Mouse (Mus musculus) gastrocnemius, postnatal 36 days (tissue): ENCODE results near the gene Mpv17l2. TPM values are rescaled to one million over a fixed set of nuclear protein-coding genes. Genes with fewer than 3 reads are reported as not detected.

Experiments used
- microRNA-seq, 2 experiments: library from miRNA; unstranded; fragments of <30 nt; microRNA quantifications; one replicate each; pipeline ENCODE4 v1.2.0; 2021
- total RNA-seq, 2 experiments: library from RNA; stranded (reverse); gene quantifications; 2 replicates each; pipeline ENCODE4 v1.2.3; 2021

The Mpv17l2 gene
- total RNA-seq, 2 experiments from 2014 or later, result 20.7 to 21.4 TPM

Small RNA genes within 50 kb of the gene (microRNA-seq; reads per million reads assigned to microRNA genes)
- 0 reads per million in 2 experiments for gene Mir7240

Other genes with a start within 250 kb of the Mpv17l2 start
- 100 to 1,000 TPM in 1 of 2 experiments, 10 to 100 TPM in 1; 99.3 to 107 TPM for gene Fkbp8, start 233.2 kb downstream of the Mpv17l2 start, total RNA-seq
- 10 to 100 TPM; 67.7 to 74.7 TPM for gene Kxd1, start 233.0 kb downstream of the Mpv17l2 start, total RNA-seq
- 10 to 100 TPM in 1 of 2 experiments, 1 to 10 TPM in 1; 9.6 to 10.5 TPM for gene Ell, start 221.5 kb downstream of the Mpv17l2 start, total RNA-seq
- 1 to 10 TPM; 4.1 to 5.1 TPM for gene Isyna1, start 166.6 kb downstream of the Mpv17l2 start, total RNA-seq
- 10 to 100 TPM; 12.5 to 15.9 TPM for gene Ssbp4, start 152.1 kb downstream of the Mpv17l2 start, total RNA-seq
- gene Lrrc25, start 144.8 kb downstream of the Mpv17l2 start, total RNA-seq, result under 1 TPM; 0.38 to 0.64 TPM
- under 1 TPM in 1 of 2 experiments, not detected in 1; 0.18 TPM for gene Gdf15, start 128.5 kb downstream of the Mpv17l2 start, total RNA-seq
- 10 to 100 TPM; 11.1 to 15.9 TPM for gene Pgpep1, start 100.6 kb downstream of the Mpv17l2 start, total RNA-seq
- 10 to 100 TPM; 54.9 to 63.3 TPM for gene Lsm4, start 87.7 kb downstream of the Mpv17l2 start, total RNA-seq
- 10 to 100 TPM; 60.6 to 77.9 TPM for gene Jund, start 62.0 kb downstream of the Mpv17l2 start, total RNA-seq
- gene Iqcn, start 57.5 kb downstream of the Mpv17l2 start, total RNA-seq, result under 1 TPM in 1 of 2 experiments, not detected in 1; 0.05 TPM
- not detected for gene Gm3336, start 42.4 kb downstream of the Mpv17l2 start, total RNA-seq
- 1 to 10 TPM; 1.9 to 2.1 TPM for gene Pde4c, start 37.2 kb downstream of the Mpv17l2 start, total RNA-seq
- 10 to 100 TPM; 36.8 to 37.3 TPM for gene Rab3a, start 6.3 kb downstream of the Mpv17l2 start, total RNA-seq
- gene Pik3r2, start 15.8 kb upstream of the Mpv17l2 start, total RNA-seq, result 10 to 100 TPM; 14.3 to 16.1 TPM
- gene Mast3, start 44.1 kb upstream of the Mpv17l2 start, total RNA-seq, result 1 to 10 TPM; 2.9 to 4.1 TPM
- under 1 TPM in 1 of 2 experiments, not detected in 1; 0.15 TPM for gene Il12rb1, start 47.5 kb upstream of the Mpv17l2 start, total RNA-seq
- 10 to 100 TPM; 47.9 to 92.8 TPM for gene Arrdc2, start 78.8 kb upstream of the Mpv17l2 start, total RNA-seq
- gene Kcnn1, start 102.3 kb upstream of the Mpv17l2 start, total RNA-seq, result 10 to 100 TPM; 12.8 to 18.3 TPM
- 10 to 100 TPM; 56.2 to 64.3 TPM for gene Ccdc124, start 113.0 kb upstream of the Mpv17l2 start, total RNA-seq
- under 1 TPM in 1 of 2 experiments, not detected in 1; 0.10 TPM for gene Slc5a5, start 131.8 kb upstream of the Mpv17l2 start, total RNA-seq
- gene Rpl18a, start 136.5 kb upstream of the Mpv17l2 start, total RNA-seq, result 100 to 1,000 TPM; 802 to 969 TPM
- gene Map1s, start 145.0 kb upstream of the Mpv17l2 start, total RNA-seq, result 10 to 100 TPM in 1 of 2 experiments, 1 to 10 TPM in 1; 9.6 to 15.6 TPM